9 mouse cellular contexts compared by ENCODE assay signal in genomic region chr7:62376510-62377304, GRCm38 (mm10). TPM values are rescaled to one million over a fixed set of nuclear protein-coding genes. Genes with fewer than 3 reads are reported as not detected.
DNase-seq lines count a peak whose midpoint lies in the region; ATAC-seq and TF ChIP-seq lines count a peak whose summit lies in the region.
"Had no signal": no experiment of that assay in that cellular context is flagged by ENCODE, and none has a peak within 500 bp of the region (broad histone marks: within the 10 kb centered on the region; RNA-seq: fewer than 3 reads in every experiment).

Gene Magel2 (plus strand): TSS chr7:62377010.

- H3K79me2 ChIP-seq in myocyte (ENCODE audit: control insufficient read depth, insufficient read depth), result no peaks in the 10 kb centered on the region

- peaks cover 35% of the 10 kb centered on the region for H3K9me3 ChIP-seq in heart, embryonic 10.5 days
- H3K9me3 ChIP-seq in ES-Bruce4 (replicated peaks; ENCODE audit: control insufficient read depth, insufficient read depth, low read length, poor library complexity, severe bottlenecking), result no peaks in the 10 kb centered on the region
- no peaks in the 10 kb centered on the region; the same call in 1 of the 2 replicates for H3K9me3 ChIP-seq in hindbrain, postnatal 0 days (ENCODE audit: low read length)

- no peaks in the 10 kb centered on the region for H3K27me3 ChIP-seq in heart, embryonic 10.5 days (ENCODE audit: insufficient read depth, poor library complexity, severe bottlenecking)
- H3K27me3 ChIP-seq in ES-Bruce4 (ENCODE audit: control insufficient read depth, insufficient read depth, low read length, poor library complexity, severe bottlenecking) (0 out of 2 replicates have a peak, but pooled peaks cover 3% of the 10 kb centered on the region), myocyte (ENCODE audit: control insufficient read depth, insufficient read depth, insufficient read length) (no peaks in the 10 kb centered on the region)
- H3K27me3 ChIP-seq in hindbrain, postnatal 0 days (ENCODE audit: insufficient read depth, low read length), result no peaks in the 10 kb centered on the region
- H3K27me3 ChIP-seq: CH12.LX had no signal

- H3K4me1 ChIP-seq in heart, embryonic 10.5 days, result 0 out of 2 replicates have a peak, but pooled peaks cover 4% of the 10 kb centered on the region
- H3K4me1 ChIP-seq in ES-Bruce4 (ENCODE audit: control insufficient read depth, insufficient read depth, low read length), result no peaks in the 10 kb centered on the region
- no peaks in the 10 kb centered on the region for H3K4me1 ChIP-seq in hindbrain, postnatal 0 days (ENCODE audit: insufficient read depth, low read length)

- TF ChIP-seq CTCF in ES-Bruce4 (IDR thresholded peaks at IDR 0.05; ENCODE audit: low read depth, low read length), result no peak
- no peak for TF ChIP-seq CTCF in hindbrain, postnatal 0 days (IDR thresholded peaks at IDR 0.05; ENCODE audit: low read depth)

- H3ac ChIP-seq in myocyte (ENCODE audit: control insufficient read depth, insufficient read length), result no peak within 1 kb of the TSS

- WGBS in heart, embryonic 10.5 days, result 12% methylated on average over 31 of the region's 31 CpGs
- 25% methylated on average over 31 of the region's 31 CpGs for WGBS in hindbrain, postnatal 0 days

- TF ChIP-seq POLR2A in ES-Bruce4 (IDR thresholded peaks at IDR 0.05; ENCODE audit: insufficient read depth, low read length), result peak; percentile 61
- no peak for TF ChIP-seq POLR2A in myocyte (IDR thresholded peaks at IDR 0.05; ENCODE audit: insufficient read length, low read depth)

- H3K4me3 ChIP-seq in heart, embryonic 10.5 days, result peak within 1 kb of the TSS; percentile 63
- H3K4me3 ChIP-seq in ES-Bruce4 (ENCODE audit: low read depth, low read length), result peak within 1 kb of the TSS; percentile 62
- peak within 1 kb of the TSS; percentile 49 for H3K4me3 ChIP-seq in hindbrain, postnatal 0 days (ENCODE audit: low read length)
- H3K4me3 ChIP-seq in myocyte, result no peak within 1 kb of the TSS

- no peaks in the 10 kb centered on the region for H3K36me3 ChIP-seq in heart, embryonic 10.5 days
- H3K36me3 ChIP-seq in ES-Bruce4 (ENCODE audit: control insufficient read depth, insufficient read depth, low read length, poor library complexity, severe bottlenecking) (no peaks in the 10 kb centered on the region), myocyte (ENCODE audit: control insufficient read depth, insufficient read depth) (no peaks in the 10 kb centered on the region)
- H3K36me3 ChIP-seq in hindbrain, postnatal 0 days (ENCODE audit: insufficient read depth, low read length), result no peaks in the 10 kb centered on the region

- peak within 1 kb of the TSS; percentile 19 for H3K9ac ChIP-seq in ES-Bruce4 (ENCODE audit: low read depth, poor library complexity, severe bottlenecking)
- peak within 1 kb of the TSS; percentile 63 for H3K9ac ChIP-seq in hindbrain, postnatal 0 days (replicated peaks; ENCODE audit: low read length)

- TF ChIP-seq EP300 in ES-Bruce4 (IDR thresholded peaks at IDR 0.05; ENCODE audit: insufficient read depth, low read depth, low read length), result no peak

- peak within 1 kb of the TSS; percentile 55 for H3K4me2 ChIP-seq in hindbrain, postnatal 0 days (ENCODE audit: low read depth, low read length)
- peak within 1 kb of the TSS; percentile 6 for H3K4me2 ChIP-seq in myocyte (ENCODE audit: low read depth)

- intact Hi-C loops in heart, postnatal 36 days (cut with DNase I), result no loop called here

- peak within 1 kb of the TSS; percentile 18; the same call in 1 of the 2 replicates for H3K27ac ChIP-seq in heart, embryonic 10.5 days
- H3K27ac ChIP-seq in ES-Bruce4 (ENCODE audit: insufficient read depth, low read length), result no peak within 1 kb of the TSS
- H3K27ac ChIP-seq in hindbrain, postnatal 0 days, result peak within 1 kb of the TSS; percentile 80

- DNase-seq in heart, embryonic 10.5 days (ENCODE audit: low spot score), result peak; percentile 75
- DNase-seq in heart, postnatal 36 days, result no peak
- DNase-seq in embryo, embryonic 11 days, result peak; percentile 84
- DNase-seq in hindbrain, postnatal 0 days (ENCODE audit: low spot score), result peak; percentile 87

- ATAC-seq in hindbrain, postnatal 0 days, result peak; percentile 95
- no peak for ATAC-seq in megakaryocyte-erythroid progenitor cell, adult 5-6 weeks (replicated peaks; ENCODE audit: low FRiP score, low TSS enrichment, poor library complexity, severe bottlenecking)
- ATAC-seq in monocyte, adult 5-6 weeks (replicated peaks; ENCODE audit: insufficient number of reproducible peaks, low FRiP score, low TSS enrichment, poor library complexity, severe bottlenecking), result no peak

TF ChIP-seq in myocyte, 11 proteins besides CTCF, POLR2A, EP300 and RAD21:
- TF ChIP-seq CEBPB (IDR thresholded peaks at IDR 0.05; ENCODE audit: insufficient read depth, poor library complexity, severe bottlenecking), result no peak
- no peak for TF ChIP-seq SRF (IDR thresholded peaks at IDR 0.05; ENCODE audit: control insufficient read depth, insufficient read length, low read depth)
- TF ChIP-seq REST (IDR thresholded peaks at IDR 0.05; ENCODE audit: insufficient read depth, insufficient read length), result no peak
- no peak for TF ChIP-seq E2F4 (IDR thresholded peaks at IDR 0.05; ENCODE audit: insufficient read depth)
- no peak for TF ChIP-seq TCF12 (IDR thresholded peaks at IDR 0.05; ENCODE audit: insufficient read depth, poor library complexity, severe bottlenecking)
- TF ChIP-seq USF1 (IDR thresholded peaks at IDR 0.05; ENCODE audit: low read depth), result no peak
- TF ChIP-seq TCF3 (IDR thresholded peaks at IDR 0.05; ENCODE audit: insufficient read length, low read depth), result no peak
- TF ChIP-seq POLR2AphosphoS2 (IDR thresholded peaks at IDR 0.05; ENCODE audit: insufficient read length, low read depth), result no peak
- no peak for TF ChIP-seq MYOD1 (IDR thresholded peaks at IDR 0.05; ENCODE audit: control insufficient read depth in 1 of 3, insufficient read length in 2 of 3, low read depth in 2 of 3)

RNA-seq across cellular contexts. Expression of gene Magel2, which starts in this region (rescaled TPM):
- 1.5 and 4.2 TPM in 2 replicates for polyA plus RNA-seq in heart, embryonic 10.5 days (2016; fragmentation: Nextera tagmentation; extraction: Ambion mirVana)
- total RNA-seq in heart, postnatal 36 days (2021), result not detected
- 0.62 and 0.94 TPM in 2 replicates for polyA plus RNA-seq in ES-Bruce4 (2011; ENCODE audit: insufficient read depth, insufficient read length, low read depth, missing spikeins)
- 17.4 and 18.1 TPM in 2 replicates for total RNA-seq in hindbrain, postnatal 0 days (2014; rRNA removed)
- 10.5 and 10.6 TPM in 2 replicates for polyA plus RNA-seq in hindbrain, postnatal 0 days (2015; fragmentation: Nextera tagmentation; extraction: Ambion mirVana)
- polyA plus RNA-seq in myocyte (2012; fragmentation: generic; extraction: Trizol), result not detected
- total RNA-seq in megakaryocyte-erythroid progenitor cell, adult 5-6 weeks (2014; fragmentation: Nextera tagmentation), result not detected in 2 replicates
- not detected in 2 replicates for total RNA-seq in megakaryocyte-erythroid progenitor cell, adult 5-6 weeks (2017)
- not detected in 3 replicates for total RNA-seq in monocyte, adult 5-6 weeks (2017)
- total RNA-seq: CH12.LX had no signal

Comparison
In these comparisons a context has a peak if more than half of its experiments do, and no peak if none do; other contexts are left out.
1. RNA of gene Magel2 (total RNA-seq): 17.4 to 18.1 TPM in hindbrain, postnatal 0 days; not detected in heart, postnatal 36 days, not detected in megakaryocyte-erythroid progenitor cell, adult 5-6 weeks and not detected in monocyte, adult 5-6 weeks; every median in the first group is over 10 times any median in the second.
2. DNase-seq: peak in heart, embryonic 10.5 days (single experiment), embryo, embryonic 11 days (single experiment) and hindbrain, postnatal 0 days (single experiment); none in heart, postnatal 36 days (0 of 2).